Mouse (Mus musculus): Measurements from ENCODE around the gene Gm13289. TPM values are rescaled to one million over a fixed set of nuclear protein-coding genes. Genes with fewer than 3 reads are reported as not detected.
"Not testable (repeated sequence)": the region's sequence is repeated elsewhere in the genome, so short reads cannot be mapped to it uniquely, and the experiment has no call there.

Gm13289 gene
- polyA plus RNA-seq, 1 experiment from 2014 or later = not detected

GRCm38 (mm10) chr4:88773534-88773933 is 3.2 kb upstream of the Gm13289 start, which contains the start of gene Gm13290:
Gene Gm13290, plus strand, starts transcription at chr4:88773834.
- not testable (repeated sequence) for DNase-seq (ENCODE audit: low spot score); H3K27me3 ChIP-seq (ENCODE audit: control insufficient read depth, insufficient read depth, low read length); H3K36me3 ChIP-seq (ENCODE audit: control insufficient read depth, insufficient read depth, low read length); H3K4me3 ChIP-seq (ENCODE audit: low read depth, low read length); H3K27ac ChIP-seq (ENCODE audit: low read depth, low read length); ATAC-seq (replicated peaks; ENCODE audit: low FRiP score); H3K4me2 ChIP-seq (ENCODE audit: low read depth, low read length, severe bottlenecking); H3K9me3 ChIP-seq (ENCODE audit: control insufficient read depth, low read length); H3K9ac ChIP-seq (ENCODE audit: low read length); H3K4me1 ChIP-seq (replicated peaks; ENCODE audit: control insufficient read depth, insufficient read depth, low read length)
- no CpG with 5 or more reads among the region's 32 CpGs for WGBS

- H3K4me2 ChIP-seq (ENCODE audit: low read depth, low read length, severe bottlenecking) = not testable (repeated sequence)
Measured at GRCm38 (mm10) chr4:88779550-88779949, 2.8 kb downstream of the Gm13289 start, which contains the start of gene Gm13272. Gene Gm13272, plus strand, starts transcription at chr4:88779850.

GRCm38 (mm10) chr4:88780320-88780719 is 3.6 kb downstream of the Gm13289 start:
- not testable (repeated sequence) for ATAC-seq (replicated peaks; ENCODE audit: low FRiP score)

More at GRCm38 (mm10) chr4:88779550-88779949, 2.8 kb downstream of the Gm13289 start, which contains the start of gene Gm13272:
- not testable (repeated sequence) for H3K4me3 ChIP-seq (ENCODE audit: low read depth, low read length); DNase-seq (ENCODE audit: low spot score); H3K27ac ChIP-seq (ENCODE audit: low read depth, low read length); ATAC-seq (replicated peaks; ENCODE audit: low FRiP score); H3K4me1 ChIP-seq (replicated peaks; ENCODE audit: control insufficient read depth, insufficient read depth, low read length); H3K9me3 ChIP-seq (ENCODE audit: control insufficient read depth, low read length); H3K36me3 ChIP-seq (ENCODE audit: control insufficient read depth, insufficient read depth, low read length); H3K27me3 ChIP-seq (ENCODE audit: control insufficient read depth, insufficient read depth, low read length); H3K9ac ChIP-seq (ENCODE audit: low read length)
- WGBS = no CpG with 5 or more reads among the region's 29 CpGs

GRCm38 (mm10) chr4:88781831-88782230 is 5.1 kb downstream of the Gm13289 start, which contains the start of gene Ifnz:
Gene Ifnz, plus strand, starts transcription at chr4:88782131.
- H3K27ac ChIP-seq (ENCODE audit: low read depth, low read length); H3K9ac ChIP-seq (ENCODE audit: low read length); H3K9me3 ChIP-seq (ENCODE audit: control insufficient read depth, low read length); H3K4me3 ChIP-seq (ENCODE audit: low read depth, low read length); H3K36me3 ChIP-seq (ENCODE audit: control insufficient read depth, insufficient read depth, low read length); DNase-seq (ENCODE audit: low spot score); H3K4me1 ChIP-seq (replicated peaks; ENCODE audit: control insufficient read depth, insufficient read depth, low read length); H3K27me3 ChIP-seq (ENCODE audit: control insufficient read depth, insufficient read depth, low read length); ATAC-seq (replicated peaks; ENCODE audit: low FRiP score); H3K4me2 ChIP-seq (ENCODE audit: low read depth, low read length, severe bottlenecking): not testable (repeated sequence)
- WGBS = 29% methylated on average over 4 of the region's 7 CpGs

More at GRCm38 (mm10) chr4:88780320-88780719, 3.6 kb downstream of the Gm13289 start:
- not testable (repeated sequence) for DNase-seq (ENCODE audit: low spot score); H3K4me2 ChIP-seq (ENCODE audit: low read depth, low read length, severe bottlenecking); H3K9me3 ChIP-seq (ENCODE audit: control insufficient read depth, low read length); H3K36me3 ChIP-seq (ENCODE audit: control insufficient read depth, insufficient read depth, low read length); H3K4me1 ChIP-seq (replicated peaks; ENCODE audit: control insufficient read depth, insufficient read depth, low read length); H3K4me3 ChIP-seq (ENCODE audit: low read depth, low read length); H3K27ac ChIP-seq (ENCODE audit: low read depth, low read length); H3K9ac ChIP-seq (ENCODE audit: low read length); H3K27me3 ChIP-seq (ENCODE audit: control insufficient read depth, insufficient read depth, low read length)
- 48% methylated on average over 12 of the region's 18 CpGs for WGBS

- not testable (repeated sequence) for H3K9me3 ChIP-seq (ENCODE audit: control insufficient read depth, low read length); H3K4me1 ChIP-seq (replicated peaks; ENCODE audit: control insufficient read depth, insufficient read depth, low read length); H3K36me3 ChIP-seq (ENCODE audit: control insufficient read depth, insufficient read depth, low read length); H3K9ac ChIP-seq (ENCODE audit: low read length); ATAC-seq (replicated peaks; ENCODE audit: low FRiP score); DNase-seq (ENCODE audit: low spot score); H3K4me3 ChIP-seq (ENCODE audit: low read depth, low read length); H3K27ac ChIP-seq (ENCODE audit: low read depth, low read length); H3K27me3 ChIP-seq (ENCODE audit: control insufficient read depth, insufficient read depth, low read length); H3K4me2 ChIP-seq (ENCODE audit: low read depth, low read length, severe bottlenecking)
- 0% methylated on average over 12 of the region's 31 CpGs for WGBS
Measured at GRCm38 (mm10) chr4:88782335-88782734, 5.6 kb downstream of the Gm13289 start.

- not testable (repeated sequence) for H3K4me2 ChIP-seq (ENCODE audit: low read depth, low read length, severe bottlenecking); H3K4me3 ChIP-seq (ENCODE audit: low read depth, low read length); H3K4me1 ChIP-seq (replicated peaks; ENCODE audit: control insufficient read depth, insufficient read depth, low read length); H3K36me3 ChIP-seq (ENCODE audit: control insufficient read depth, insufficient read depth, low read length); H3K9me3 ChIP-seq (ENCODE audit: control insufficient read depth, low read length); ATAC-seq (replicated peaks; ENCODE audit: low FRiP score); H3K27me3 ChIP-seq (ENCODE audit: control insufficient read depth, insufficient read depth, low read length); H3K9ac ChIP-seq (ENCODE audit: low read length); H3K27ac ChIP-seq (ENCODE audit: low read depth, low read length); DNase-seq (ENCODE audit: low spot score)
- no CpG with 5 or more reads among the region's 27 CpGs for WGBS
Measured at GRCm38 (mm10) chr4:88785409-88785808, 8.7 kb downstream of the Gm13289 start, which contains the start of gene Gm13276. Gene Gm13276, plus strand, starts transcription at chr4:88785709.

- 0% methylated on average over 1 of the region's 28 CpGs for WGBS
- not testable (repeated sequence) for H3K4me3 ChIP-seq (ENCODE audit: low read depth, low read length); H3K27me3 ChIP-seq (ENCODE audit: control insufficient read depth, insufficient read depth, low read length); ATAC-seq (replicated peaks; ENCODE audit: low FRiP score); H3K9me3 ChIP-seq (ENCODE audit: control insufficient read depth, low read length); H3K36me3 ChIP-seq (ENCODE audit: control insufficient read depth, insufficient read depth, low read length); H3K27ac ChIP-seq (ENCODE audit: low read depth, low read length); DNase-seq (ENCODE audit: low spot score); H3K4me2 ChIP-seq (ENCODE audit: low read depth, low read length, severe bottlenecking); H3K4me1 ChIP-seq (replicated peaks; ENCODE audit: control insufficient read depth, insufficient read depth, low read length); H3K9ac ChIP-seq (ENCODE audit: low read length)
Measured at GRCm38 (mm10) chr4:88788402-88788801, 11.7 kb downstream of the Gm13289 start, which contains the start of gene Gm13277. Gene Gm13277, plus strand, starts transcription at chr4:88788632.

GRCm38 (mm10) chr4:88791250-88791649 is 14.5 kb downstream of the Gm13289 start, which contains the start of gene Gm13278:
Gene Gm13278, plus strand, starts transcription at chr4:88791550.
- not testable (repeated sequence) for H3K4me2 ChIP-seq (ENCODE audit: low read depth, low read length, severe bottlenecking); H3K36me3 ChIP-seq (ENCODE audit: control insufficient read depth, insufficient read depth, low read length); DNase-seq (ENCODE audit: low spot score); H3K4me1 ChIP-seq (replicated peaks; ENCODE audit: control insufficient read depth, insufficient read depth, low read length); H3K9me3 ChIP-seq (ENCODE audit: control insufficient read depth, low read length); H3K27ac ChIP-seq (ENCODE audit: low read depth, low read length); H3K4me3 ChIP-seq (ENCODE audit: low read depth, low read length); ATAC-seq (replicated peaks; ENCODE audit: low FRiP score); H3K27me3 ChIP-seq (ENCODE audit: control insufficient read depth, insufficient read depth, low read length); H3K9ac ChIP-seq (ENCODE audit: low read length)
- WGBS = no CpG with 5 or more reads among the region's 28 CpGs
